Mouse (Mus musculus) liver, embryonic 12.5 days (tissue): ENCODE data around the gene Prkch. TPM values are rescaled to one million over a fixed set of nuclear protein-coding genes. Genes with fewer than 3 reads are reported as not detected.

Experiments used
- ATAC-seq: fragments of 200-750 bp; cut with Nextera tagmentation; 2 replicates; pipeline ENCODE4 v1.8.0; 2017; ENCODE audit warnings: moderate number of reproducible peaks, mild to moderate bottlenecking, moderate library complexity
- H3K27ac ChIP-seq: fragments of 300-500 bp; sonication (generic); 2 replicates; pipeline ENCODE4 v1.5.1; 2016; ENCODE audit warnings: mild to moderate bottlenecking
- H3K27me3 ChIP-seq: fragments of 300-500 bp; sonication (generic); replicated peaks from 2 replicates; pipeline ENCODE4 v1.6.1; 2016; ENCODE audit warnings: mild to moderate bottlenecking, moderate library complexity
- H3K36me3 ChIP-seq: fragments of 300-500 bp; sonication (generic); 2 replicates; pipeline ENCODE4 v1.6.1; 2016; ENCODE audit warnings: mild to moderate bottlenecking, moderate library complexity
- H3K4me1 ChIP-seq: fragments of 300-500 bp; sonication (generic); 2 replicates; pipeline ENCODE4 v1.6.1; 2016
- H3K4me2 ChIP-seq: fragments of 300-500 bp; sonication (generic); 2 replicates; pipeline ENCODE4 v1.6.1; 2016; ENCODE audit warnings: mild to moderate bottlenecking, moderate library complexity
- H3K4me3 ChIP-seq: fragments of 300-500 bp; sonication (generic); 2 replicates; pipeline ENCODE4 v1.5.1; 2016; ENCODE audit warnings: mild to moderate bottlenecking, moderate library complexity
- H3K9ac ChIP-seq: fragments of 300-500 bp; sonication (generic); 2 replicates; pipeline ENCODE4 v1.6.1; 2016; ENCODE audit warnings: mild to moderate bottlenecking, moderate library complexity
- H3K9me3 ChIP-seq: fragments of 300-500 bp; sonication (generic); replicated peaks from 2 replicates; pipeline ENCODE4 v1.6.1; 2016; ENCODE audit warnings: mild to moderate bottlenecking, moderate library complexity
- WGBS: fragments of 180-500 bp; shearing (Covaris S2); methylation state at CpG from one replicate; pipeline ENCODE4 v1.1.7; 2016; ENCODE audit not compliant: insufficient replicate concordance; 5-methylcytosine and 5-hydroxymethylcytosine counted together
- polyA plus RNA-seq: library from polyadenylated mRNA; unstranded; fragments of >200 nt; fragmentation: Nextera tagmentation; extraction: Ambion mirVana; gene quantifications from 2 replicates; pipeline ENCODE4 v1.2.1, GENCODE M21; 2016

The Prkch gene
- polyA plus RNA-seq, 1 experiment from 2014 or later = 4.8 TPM

- 72% methylated on average over 6 of the region's 6 CpGs for WGBS
- ATAC-seq = no peak
Measured at GRCm38 (mm10) chr12:73746072-73746471, 161.5 kb downstream of the Prkch start.

GRCm38 (mm10) chr12:73748373-73748772 lies 163.8 kb downstream of the Prkch start:
- Histone ChIP-seq H3K36me3 (no peaks in the 10 kb centered on the region), H3K27me3 (no peaks in the 10 kb centered on the region), H3K27ac (no peak overlapping the region), H3K9me3 (no peaks in the 10 kb centered on the region), H3K4me3 (no peak overlapping the region), H3K4me1 (no peaks in the 10 kb centered on the region), H3K9ac (no peak overlapping the region), H3K4me2 (no peak overlapping the region)
- 70% methylated on average over 3 of the region's 3 CpGs for WGBS
- no peak for ATAC-seq

More at GRCm38 (mm10) chr12:73746072-73746471, 161.5 kb downstream of the Prkch start:
- no peak overlapping the region for H3K27ac ChIP-seq
- H3K4me2 ChIP-seq = no peak overlapping the region
- no peaks in the 10 kb centered on the region for H3K27me3 ChIP-seq
- no peaks in the 10 kb centered on the region for H3K9me3 ChIP-seq
- H3K9ac ChIP-seq = no peak overlapping the region
- H3K4me1 ChIP-seq = no peaks in the 10 kb centered on the region
- no peak overlapping the region for H3K4me3 ChIP-seq
- H3K36me3 ChIP-seq = no peaks in the 10 kb centered on the region

- WGBS = 71% methylated on average over 9 of the region's 9 CpGs
- Histone ChIP-seq H3K9ac (no peak overlapping the region), H3K9me3 (no peaks in the 10 kb centered on the region), H3K36me3 (no peaks in the 10 kb centered on the region), H3K27me3 (no peaks in the 10 kb centered on the region), H3K4me2 (no peak overlapping the region), H3K27ac (no peak overlapping the region), H3K4me1 (no peaks in the 10 kb centered on the region), H3K4me3 (no peak overlapping the region)
- ATAC-seq = no peak
Measured at GRCm38 (mm10) chr12:73754476-73755150, 170.0 kb downstream of the Prkch start.

- no peaks in the 10 kb centered on the region for H3K4me1 ChIP-seq
- ATAC-seq = no peak
Measured at GRCm38 (mm10) chr12:73755646-73756045, 171.1 kb downstream of the Prkch start.

GRCm38 (mm10) chr12:73756527-73756926 lies 171.9 kb downstream of the Prkch start:
- Histone ChIP-seq H3K27ac (no peak overlapping the region), H3K36me3 (no peaks in the 10 kb centered on the region), H3K4me2 (no peak overlapping the region), H3K4me3 (no peak overlapping the region), H3K4me1 (no peaks in the 10 kb centered on the region), H3K9me3 (no peaks in the 10 kb centered on the region), H3K9ac (no peak overlapping the region), H3K27me3 (no peaks in the 10 kb centered on the region)
- ATAC-seq = no peak
- 69% methylated on average over 6 of the region's 6 CpGs for WGBS

More at GRCm38 (mm10) chr12:73755646-73756045, 171.1 kb downstream of the Prkch start:
- Histone ChIP-seq H3K9me3 (no peaks in the 10 kb centered on the region), H3K36me3 (no peaks in the 10 kb centered on the region), H3K27me3 (no peaks in the 10 kb centered on the region), H3K9ac (no peak overlapping the region), H3K4me3 (no peak overlapping the region), H3K27ac (no peak overlapping the region), H3K4me2 (no peak overlapping the region)
- WGBS = 70% methylated on average over 8 of the region's 8 CpGs

- H3K4me2 ChIP-seq = no peak overlapping the region
- no peak for ATAC-seq
- no peak overlapping the region for H3K4me3 ChIP-seq
- H3K9me3 ChIP-seq = no peaks in the 10 kb centered on the region
- no peaks in the 10 kb centered on the region for H3K36me3 ChIP-seq
- WGBS = 66% methylated on average over 6 of the region's 6 CpGs
- no peaks in the 10 kb centered on the region for H3K27me3 ChIP-seq
- no peak overlapping the region for H3K9ac ChIP-seq
- no peak overlapping the region for H3K27ac ChIP-seq
- 0 out of 2 replicates have a peak, but pooled peaks cover 5% of the 10 kb centered on the region for H3K4me1 ChIP-seq
Measured at GRCm38 (mm10) chr12:73762001-73762400, 177.4 kb downstream of the Prkch start.

- H3K4me2 ChIP-seq = no peak overlapping the region
- H3K27ac ChIP-seq = no peak overlapping the region
- ATAC-seq = no peak
- H3K9me3 ChIP-seq = no peaks in the 10 kb centered on the region
- no peak overlapping the region for H3K4me3 ChIP-seq
- no peaks in the 10 kb centered on the region for H3K36me3 ChIP-seq
- H3K4me1 ChIP-seq = 0 out of 2 replicates have a peak, but pooled peaks cover 5% of the 10 kb centered on the region
- H3K9ac ChIP-seq = no peak overlapping the region
- WGBS = 73% methylated on average over 3 of the region's 3 CpGs
- no peaks in the 10 kb centered on the region for H3K27me3 ChIP-seq
Measured at GRCm38 (mm10) chr12:73762762-73763161, 178.2 kb downstream of the Prkch start.

GRCm38 (mm10) chr12:73764649-73765525 lies 180.3 kb downstream of the Prkch start:
- Histone ChIP-seq H3K27ac (0 out of 2 replicates have a peak overlapping the region, but pooled peaks have one; percentile 28), H3K36me3 (no peaks in the 10 kb centered on the region), H3K9ac (no peak overlapping the region), H3K27me3 (no peaks in the 10 kb centered on the region), H3K4me2 (no peak overlapping the region), H3K9me3 (no peaks in the 10 kb centered on the region), H3K4me3 (no peak overlapping the region), H3K4me1 (0 out of 2 replicates have a peak, but pooled peaks cover 5% of the 10 kb centered on the region)
- ATAC-seq = no peak
- WGBS = 36% methylated on average over 15 of the region's 15 CpGs

GRCm38 (mm10) chr12:73766152-73766551 lies 181.6 kb downstream of the Prkch start:
- Histone ChIP-seq H3K27ac (no peak overlapping the region), H3K4me3 (no peak overlapping the region), H3K9me3 (no peaks in the 10 kb centered on the region), H3K27me3 (no peaks in the 10 kb centered on the region), H3K4me1 (0 out of 2 replicates have a peak, but pooled peaks cover 5% of the 10 kb centered on the region), H3K36me3 (no peaks in the 10 kb centered on the region), H3K9ac (no peak overlapping the region), H3K4me2 (no peak overlapping the region)
- no peak for ATAC-seq
- 46% methylated on average over 8 of the region's 8 CpGs for WGBS

- H3K27me3 ChIP-seq = no peaks in the 10 kb centered on the region
- no peak for ATAC-seq
- H3K4me2 ChIP-seq = no peak overlapping the region
- H3K36me3 ChIP-seq = no peaks in the 10 kb centered on the region
- H3K27ac ChIP-seq = no peak overlapping the region
- H3K9me3 ChIP-seq = no peaks in the 10 kb centered on the region
- 58% methylated on average over 5 of the region's 5 CpGs for WGBS
- no peak overlapping the region for H3K4me3 ChIP-seq
- H3K4me1 ChIP-seq = 0 out of 2 replicates have a peak, but pooled peaks cover 5% of the 10 kb centered on the region
- no peak overlapping the region for H3K9ac ChIP-seq
Measured at GRCm38 (mm10) chr12:73768788-73769187, 184.2 kb downstream of the Prkch start.

GRCm38 (mm10) chr12:73769536-73769935 lies 184.9 kb downstream of the Prkch start:
- Histone ChIP-seq H3K4me3 (no peak overlapping the region), H3K36me3 (no peaks in the 10 kb centered on the region), H3K9me3 (no peaks in the 10 kb centered on the region), H3K27ac (no peak overlapping the region), H3K9ac (no peak overlapping the region), H3K27me3 (no peaks in the 10 kb centered on the region), H3K4me2 (no peak overlapping the region), H3K4me1 (0 out of 2 replicates have a peak, but pooled peaks cover 5% of the 10 kb centered on the region)
- ATAC-seq = no peak
- WGBS = 74% methylated on average over 6 of the region's 6 CpGs

- ATAC-seq = no peak
- Histone ChIP-seq H3K27ac (no peak overlapping the region), H3K27me3 (no peaks in the 10 kb centered on the region), H3K4me1 (no peaks in the 10 kb centered on the region), H3K9me3 (no peaks in the 10 kb centered on the region), H3K4me2 (no peak overlapping the region), H3K36me3 (no peaks in the 10 kb centered on the region), H3K9ac (no peak overlapping the region), H3K4me3 (no peak overlapping the region)
- WGBS = 76% methylated on average over 1 of the region's 1 CpGs
Measured at GRCm38 (mm10) chr12:73770771-73771170, 186.2 kb downstream of the Prkch start.
